Mouse (Mus musculus) heart, postnatal 4 days (tissue): ENCODE results near the gene Cyp27a1. TPM values are rescaled to one million over a fixed set of nuclear protein-coding genes. Genes with fewer than 3 reads are reported as not detected.

Experiments
- DNase-seq: peaks from one replicate; pipeline ENCODE4 v3.0.0; 2021
- total RNA-seq, 2 experiments: library from RNA; stranded (reverse); gene quantifications; 2 replicates each; pipeline ENCODE4 v1.2.3; 2021

The Cyp27a1 gene
- total RNA-seq, 2 experiments from 2014 or later: 5.4 to 6.3 TPM

GRCm38 (mm10) chr1:74773136-74773535 lies 59.8 kb downstream of the Cyp27a1 start:
- DNase-seq: peak; percentile 82

- no peak for DNase-seq
Measured at GRCm38 (mm10) chr1:74774062-74774461, 60.7 kb downstream of the Cyp27a1 start.

GRCm38 (mm10) chr1:74775816-74776215 lies 62.4 kb downstream of the Cyp27a1 start:
- DNase-seq: peak; percentile 44

- DNase-seq: no peak
Measured at GRCm38 (mm10) chr1:74778934-74779486, 65.6 kb downstream of the Cyp27a1 start.

GRCm38 (mm10) chr1:74782045-74782444 lies 68.7 kb downstream of the Cyp27a1 start:
- no peak for DNase-seq

- DNase-seq: no peak
Measured at GRCm38 (mm10) chr1:74783554-74783953, 70.2 kb downstream of the Cyp27a1 start.

- DNase-seq: peak; percentile 77
Measured at GRCm38 (mm10) chr1:74784041-74784759, 70.8 kb downstream of the Cyp27a1 start.

Other genes starting within 250 kb of the Cyp27a1 start
- gene Cnot9, start 207.5 kb upstream of the Cyp27a1 start, total RNA-seq: 10 to 100 TPM; 27.1 to 31.3 TPM
- gene Plcd4, start 170.7 kb upstream of the Cyp27a1 start, total RNA-seq: under 1 TPM in 1 of 2 experiments, not detected in 1; 0.18 TPM
- 10 to 100 TPM; 22.2 to 26.0 TPM for gene Usp37, start 169.3 kb upstream of the Cyp27a1 start, total RNA-seq
- 10 to 100 TPM in 1 of 2 experiments, 1 to 10 TPM in 1; 9.4 to 11.0 TPM for gene Zfp142, start 125.3 kb upstream of the Cyp27a1 start, total RNA-seq
- 10 to 100 TPM; 21.7 to 22.5 TPM for gene Bcs1l, start 125.3 kb upstream of the Cyp27a1 start, total RNA-seq
- gene Rnf25, start 112.2 kb upstream of the Cyp27a1 start, total RNA-seq: 10 to 100 TPM; 22.0 to 23.9 TPM
- gene Stk36, start 112.1 kb upstream of the Cyp27a1 start, total RNA-seq: 1 to 10 TPM; 1.4 to 2.0 TPM
- 10 to 100 TPM; 19.7 to 22.1 TPM for gene Ttll4, start 51.8 kb upstream of the Cyp27a1 start, total RNA-seq
- gene Prkag3, start 35.6 kb downstream of the Cyp27a1 start, total RNA-seq: 1 to 10 TPM; 3.7 to 4.1 TPM
- gene Wnt6, start 58.3 kb downstream of the Cyp27a1 start, total RNA-seq: under 1 TPM; 0.12 to 0.20 TPM
- not detected for gene Wnt10a, start 77.9 kb downstream of the Cyp27a1 start, total RNA-seq
- gene Cdk5r2, start 141.4 kb downstream of the Cyp27a1 start, total RNA-seq: not detected
- not detected for gene Fev, start 171.8 kb downstream of the Cyp27a1 start, total RNA-seq
- gene Cryba2, start 179.6 kb downstream of the Cyp27a1 start, total RNA-seq: not detected
- not detected for gene Cfap65, start 222.0 kb downstream of the Cyp27a1 start, total RNA-seq
- under 1 TPM; 0.18 to 0.26 TPM for gene Ihh, start 238.1 kb downstream of the Cyp27a1 start, total RNA-seq